Mouse (Mus musculus): ENCODE measurements around the gene Zfp51. TPM values are rescaled to one million over a fixed set of nuclear protein-coding genes. Genes with fewer than 3 reads are reported as not detected.

Zfp51 gene
- 1.4 and 1.5 TPM in 2 replicates for polyA plus RNA-seq (2012; rRNA removed; ENCODE audit: low replicate concordance)

DNA sequence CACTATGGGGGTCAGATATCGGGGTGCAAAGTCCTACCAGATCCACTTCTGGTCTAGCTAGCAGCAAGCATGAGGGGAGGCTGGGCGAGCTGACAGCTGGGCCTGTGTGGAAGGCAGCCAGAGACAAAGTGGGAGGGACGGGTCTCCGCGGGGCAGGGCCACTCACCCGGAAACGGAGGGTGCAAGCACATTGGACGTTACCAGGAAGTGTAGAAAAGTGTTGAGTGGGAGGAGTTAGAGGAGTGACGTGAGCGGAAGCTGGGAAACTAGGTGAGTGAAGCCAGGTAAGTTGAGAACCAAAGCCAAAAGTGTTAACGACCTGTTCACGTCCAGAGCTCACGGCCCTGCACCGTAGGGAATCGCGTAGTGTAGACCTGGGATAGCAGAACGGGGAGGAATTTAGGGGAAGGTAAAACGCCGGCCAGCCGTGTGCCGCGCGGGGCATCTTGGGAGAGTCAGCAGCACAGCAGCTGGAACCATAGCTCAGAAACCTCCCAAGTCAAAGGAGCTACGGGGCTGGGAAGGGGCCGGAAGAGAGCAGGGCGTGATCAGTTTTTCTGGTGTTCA is at the start of gene Zfp51:
TSS of gene Zfp51 (plus strand) at position 237 of the 567 bp plus-strand sequence.

DNA sequence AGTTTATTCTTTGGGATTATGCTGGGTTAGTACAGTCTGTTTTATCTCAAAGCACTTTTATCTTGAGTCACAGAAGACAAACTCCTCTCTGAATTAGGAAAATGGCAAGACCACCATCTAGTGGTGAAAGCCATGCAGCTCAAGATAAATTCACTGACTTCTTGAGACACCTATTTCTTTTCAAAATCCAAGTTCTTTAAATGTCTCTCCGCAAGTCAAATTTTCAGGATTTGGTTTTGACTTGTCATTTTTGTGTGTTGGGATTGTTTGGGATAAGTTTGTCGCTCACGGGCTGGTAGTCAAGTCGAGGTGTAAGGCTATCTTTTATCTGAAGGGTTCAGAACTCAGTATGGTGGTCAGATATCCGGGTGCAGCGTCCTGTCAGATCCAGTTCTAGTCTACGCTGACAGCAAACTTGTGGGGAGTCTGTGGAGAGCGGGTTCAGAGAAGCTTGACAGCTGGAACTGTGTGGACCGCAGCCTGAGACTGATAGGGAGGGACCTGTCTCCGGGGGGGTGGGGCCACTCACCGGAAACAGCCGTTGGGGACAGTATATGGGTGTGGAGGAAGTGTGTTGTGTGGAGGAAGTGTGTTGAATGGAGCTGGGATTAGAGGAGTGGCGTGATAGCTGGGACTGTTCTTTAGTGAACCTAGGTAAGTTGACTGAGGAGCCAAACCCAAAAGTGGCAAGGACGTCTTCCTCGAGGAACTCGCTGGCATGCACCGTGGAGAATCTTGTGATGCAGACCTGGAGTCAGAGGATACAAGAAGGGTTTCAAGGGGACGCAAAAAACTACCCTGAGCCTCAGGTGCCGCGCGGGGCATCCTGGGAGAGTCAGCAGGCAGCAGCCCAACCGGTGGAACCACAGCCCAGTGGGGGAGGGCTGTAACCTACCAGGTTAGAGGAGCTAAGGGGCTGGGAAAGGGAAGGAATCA is 27.2 kb upstream of the Zfp51 start, which contains the start of gene Zfp54:
TSS of gene Zfp54 (plus strand) at position 564 of the 936 bp plus-strand sequence.

DNA sequence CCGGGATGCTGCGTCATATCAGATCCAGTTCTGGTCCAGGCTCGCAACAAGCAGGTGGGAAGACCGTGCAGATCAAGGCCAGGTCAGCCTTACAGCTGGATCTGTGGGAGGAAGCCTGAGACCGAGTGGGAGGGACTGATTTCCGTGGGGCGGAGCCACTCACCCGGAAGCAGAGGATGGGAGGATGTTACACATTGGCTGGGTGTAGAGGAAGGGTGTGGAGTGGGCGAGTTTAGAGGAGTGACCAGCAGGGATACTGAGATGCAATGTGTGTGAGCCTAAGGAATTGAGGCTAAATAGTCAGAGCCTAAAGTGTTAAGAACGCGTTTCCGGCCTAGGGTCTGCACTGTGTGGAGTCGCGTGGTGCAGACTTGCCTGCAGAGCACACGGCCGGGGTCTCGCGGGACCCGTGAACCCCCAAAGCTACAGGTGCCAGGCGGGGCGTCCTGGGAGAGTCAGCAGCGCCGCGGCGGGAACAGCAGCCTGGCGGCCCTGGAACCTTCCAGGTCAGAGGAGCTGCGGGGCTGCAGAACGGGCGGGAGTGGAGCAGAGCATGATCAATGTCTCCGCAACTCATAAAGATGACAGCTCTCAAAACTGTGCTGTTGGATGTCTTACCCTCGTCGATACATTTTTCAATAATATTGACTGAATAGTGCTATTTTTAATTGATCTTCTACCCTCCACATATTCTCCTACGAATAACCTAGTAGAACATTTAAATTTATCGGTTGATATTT is 38.8 kb downstream of the Zfp51 start, which contains the start of gene Zfp53:
TSS of gene Zfp53 (plus strand) at position 239 of the 740 bp plus-strand sequence.

Other genes starting within 250 kb of the Zfp51 start
- gene Vmn1r234, start 224.3 kb upstream of the Zfp51 start, polyA plus RNA-seq (2012; rRNA removed; ENCODE audit: low replicate concordance): not detected in 2 replicates
- gene Vmn1r235, start 194.0 kb upstream of the Zfp51 start, polyA plus RNA-seq (2012; rRNA removed; ENCODE audit: low replicate concordance): not detected in 2 replicates
- gene Vmn1r236, start 167.4 kb upstream of the Zfp51 start, polyA plus RNA-seq (2012; rRNA removed; ENCODE audit: low replicate concordance): not detected in 2 replicates
- not detected in 2 replicates for gene Vmn1r237, start 138.5 kb upstream of the Zfp51 start, polyA plus RNA-seq (2012; rRNA removed; ENCODE audit: low replicate concordance)
- gene Zfp677, start 66.6 kb upstream of the Zfp51 start, polyA plus RNA-seq (2012; rRNA removed; ENCODE audit: low replicate concordance): 0.59 and 0.86 TPM in 2 replicates
- gene Zfp54, start 27.1 kb upstream of the Zfp51 start, polyA plus RNA-seq (2012; rRNA removed; ENCODE audit: low replicate concordance): 1.4 and 1.5 TPM in 2 replicates
- 1.3 and 2.1 TPM in 2 replicates for gene Zfp53, start 38.6 kb downstream of the Zfp51 start, polyA plus RNA-seq (2012; rRNA removed; ENCODE audit: low replicate concordance)
- 0.66 and 1.0 TPM in 2 replicates for gene Zfp52, start 85.2 kb downstream of the Zfp51 start, polyA plus RNA-seq (2012; rRNA removed; ENCODE audit: low replicate concordance)
- gene Zfp948, start 116.6 kb downstream of the Zfp51 start, polyA plus RNA-seq (2012; rRNA removed; ENCODE audit: low replicate concordance): 2.4 and 2.9 TPM in 2 replicates
- 0.85 and 0.95 TPM in 2 replicates for gene Zfp983, start 200.2 kb downstream of the Zfp51 start, polyA plus RNA-seq (2012; rRNA removed; ENCODE audit: low replicate concordance)
- not detected in 2 replicates for gene Gm10226, start 241.5 kb downstream of the Zfp51 start, polyA plus RNA-seq (2012; rRNA removed; ENCODE audit: low replicate concordance)

Data from subcutaneous adipose tissue, adult 2 months (tissue).